Mouse (Mus musculus): ENCODE measurements around the gene Pabpn1. TPM values are rescaled to one million over a fixed set of nuclear protein-coding genes. Genes with fewer than 3 reads are reported as not detected.

Gene Pabpn1
- polyA plus RNA-seq, 1 experiment = 430 TPM

DNA sequence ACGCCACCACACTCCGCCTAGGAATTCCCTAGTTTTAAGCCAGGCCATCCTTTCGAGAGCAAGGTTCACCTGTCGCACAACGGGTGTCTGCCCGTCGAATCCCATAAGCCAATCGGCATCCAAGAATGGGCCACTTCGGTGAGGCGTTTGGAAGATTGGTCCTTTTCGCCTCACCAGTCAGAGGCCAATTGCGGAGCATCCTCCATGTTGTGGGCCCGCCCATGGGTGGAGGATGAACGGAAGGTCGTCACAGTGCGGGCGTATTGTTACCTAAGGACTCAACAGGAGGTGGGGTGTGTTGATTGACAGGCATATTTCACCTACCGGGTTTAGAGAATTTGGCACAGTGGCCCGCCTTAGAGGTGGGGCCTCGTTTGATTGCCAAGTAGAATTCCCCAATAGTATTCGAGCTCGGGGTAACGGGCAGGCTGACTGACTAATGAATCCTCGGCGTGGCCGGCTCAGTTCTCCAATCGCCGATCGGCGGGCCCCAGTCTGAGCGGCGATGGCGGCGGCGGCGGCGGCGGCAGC is 1.4 kb downstream of the Pabpn1 start:
- peak; percentile 93 for DNase-seq (ENCODE audit: low spot score)

DNA sequence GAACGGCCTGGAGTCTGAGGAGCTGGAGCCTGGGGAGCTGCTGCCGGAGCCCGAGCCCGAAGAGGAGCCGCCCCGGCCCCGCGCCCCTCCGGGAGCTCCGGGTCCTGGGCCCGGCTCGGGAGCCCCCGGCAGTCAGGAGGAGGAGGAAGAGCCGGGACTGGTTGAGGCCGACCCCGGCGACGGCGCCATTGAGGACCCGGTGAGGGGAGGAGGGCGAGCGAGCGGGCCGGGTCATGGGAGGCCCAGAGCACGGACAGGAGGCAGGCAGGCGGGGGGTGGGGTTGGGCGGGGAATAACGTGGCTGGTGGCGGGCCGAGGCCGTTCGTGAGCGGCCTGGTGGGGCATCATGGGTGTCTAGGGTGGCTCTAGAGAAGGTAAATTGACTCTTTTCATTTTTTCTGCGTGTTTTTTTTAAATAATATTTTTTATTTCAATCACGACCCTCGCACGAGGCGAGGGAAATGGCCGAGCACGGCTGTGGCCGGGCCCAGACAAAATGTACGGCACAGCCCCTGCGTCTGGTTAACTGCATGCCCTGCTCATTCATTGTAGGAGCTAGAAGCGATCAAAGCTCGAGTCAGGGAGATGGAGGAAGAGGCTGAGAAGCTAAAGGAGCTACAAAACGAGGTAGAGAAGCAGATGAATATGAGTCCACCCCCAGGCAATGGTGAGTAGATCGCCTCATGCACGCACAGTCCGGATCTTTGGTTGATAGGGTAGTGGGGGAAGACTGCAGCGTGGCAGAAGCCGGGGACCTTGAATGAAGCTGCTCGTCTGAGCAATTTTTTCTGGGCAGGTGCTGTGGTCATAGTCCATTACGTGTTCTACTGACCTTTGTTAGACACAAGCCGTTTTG is 2.2 kb downstream of the Pabpn1 start:
- no peak for DNase-seq (ENCODE audit: low spot score)

DNA sequence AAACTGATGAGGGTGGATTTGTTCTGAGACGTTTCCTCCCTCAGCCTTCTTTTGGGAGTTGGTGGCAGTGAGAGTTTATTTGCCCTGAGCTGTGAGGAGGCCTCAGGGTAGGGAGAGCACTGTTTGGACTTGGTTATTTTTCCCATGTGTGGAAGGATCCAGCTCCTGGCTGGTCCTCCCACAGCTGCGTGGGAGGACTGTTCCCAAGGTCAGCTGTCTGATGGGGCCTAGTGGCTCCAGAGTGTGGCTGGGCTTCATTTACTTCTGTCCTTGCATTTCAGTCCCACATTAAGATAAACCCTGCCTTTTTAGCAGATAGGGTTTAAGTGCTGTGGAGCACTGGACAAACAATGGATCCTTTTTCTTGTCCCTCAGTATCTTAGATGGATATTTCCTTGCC is 5.1 kb downstream of the Pabpn1 start:
- DNase-seq (ENCODE audit: low spot score) = no peak

DNA sequence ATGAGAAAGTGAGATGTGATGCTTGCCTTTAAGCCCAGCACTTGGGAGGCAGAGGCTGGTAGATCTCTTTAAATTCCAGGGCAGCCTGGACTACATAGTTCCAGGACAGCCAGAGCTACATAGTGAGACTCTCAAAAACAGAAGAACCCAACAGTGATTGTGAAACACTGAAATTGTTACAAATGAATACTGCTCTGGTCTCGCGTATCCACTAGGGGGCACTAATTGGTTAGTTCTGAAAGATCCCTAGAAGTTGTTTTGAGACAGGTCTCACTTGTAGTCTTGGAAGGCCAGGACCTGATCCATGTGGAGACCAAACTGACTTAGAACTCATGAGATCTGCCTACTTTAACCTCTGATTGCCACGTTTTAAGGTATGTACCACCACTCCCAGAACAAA is 8.1 kb downstream of the Pabpn1 start:
- no peak for DNase-seq (ENCODE audit: low spot score)

DNA sequence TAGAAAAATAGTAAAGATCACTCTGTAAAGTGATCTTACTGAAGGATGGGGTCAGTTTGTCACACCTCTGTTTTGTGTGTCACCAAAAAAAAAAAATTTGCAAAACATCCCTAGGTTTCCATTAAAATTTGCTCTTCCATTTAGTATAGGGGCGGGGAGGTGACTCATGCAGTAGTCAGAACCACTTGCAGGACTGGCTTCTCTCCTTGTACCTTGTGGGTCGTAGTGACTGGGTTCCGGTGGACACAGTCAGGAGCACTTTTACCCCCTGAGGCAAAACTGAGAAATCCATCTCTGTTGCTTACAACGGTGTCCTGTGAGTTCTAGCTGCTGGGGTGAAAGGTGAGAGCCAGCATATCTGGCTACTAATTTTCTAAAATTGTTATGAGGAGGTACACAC is 11.3 kb downstream of the Pabpn1 start:
- no peak for DNase-seq (ENCODE audit: low spot score)

DNA sequence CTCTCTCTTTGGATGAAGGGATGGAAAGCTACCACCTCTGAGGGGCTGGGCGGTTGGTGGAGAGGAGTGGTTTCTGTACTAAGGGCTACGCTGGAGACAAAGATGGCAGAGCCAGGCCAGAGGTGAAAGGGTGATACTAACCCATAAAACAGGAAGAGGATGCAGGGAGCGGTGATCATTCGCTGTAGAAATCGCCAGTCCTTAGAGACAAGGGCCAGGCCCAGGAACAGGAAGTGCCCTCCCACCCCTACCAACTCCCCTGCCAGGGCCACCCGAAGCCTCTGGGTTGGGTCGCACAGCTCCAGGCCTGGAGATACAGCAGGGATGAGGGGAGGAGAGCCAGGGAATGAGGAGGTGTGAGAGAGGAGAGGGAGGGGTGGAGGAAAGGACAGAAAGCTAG is 16.4 kb downstream of the Pabpn1 start:
- no peak for DNase-seq (ENCODE audit: low spot score)

DNA sequence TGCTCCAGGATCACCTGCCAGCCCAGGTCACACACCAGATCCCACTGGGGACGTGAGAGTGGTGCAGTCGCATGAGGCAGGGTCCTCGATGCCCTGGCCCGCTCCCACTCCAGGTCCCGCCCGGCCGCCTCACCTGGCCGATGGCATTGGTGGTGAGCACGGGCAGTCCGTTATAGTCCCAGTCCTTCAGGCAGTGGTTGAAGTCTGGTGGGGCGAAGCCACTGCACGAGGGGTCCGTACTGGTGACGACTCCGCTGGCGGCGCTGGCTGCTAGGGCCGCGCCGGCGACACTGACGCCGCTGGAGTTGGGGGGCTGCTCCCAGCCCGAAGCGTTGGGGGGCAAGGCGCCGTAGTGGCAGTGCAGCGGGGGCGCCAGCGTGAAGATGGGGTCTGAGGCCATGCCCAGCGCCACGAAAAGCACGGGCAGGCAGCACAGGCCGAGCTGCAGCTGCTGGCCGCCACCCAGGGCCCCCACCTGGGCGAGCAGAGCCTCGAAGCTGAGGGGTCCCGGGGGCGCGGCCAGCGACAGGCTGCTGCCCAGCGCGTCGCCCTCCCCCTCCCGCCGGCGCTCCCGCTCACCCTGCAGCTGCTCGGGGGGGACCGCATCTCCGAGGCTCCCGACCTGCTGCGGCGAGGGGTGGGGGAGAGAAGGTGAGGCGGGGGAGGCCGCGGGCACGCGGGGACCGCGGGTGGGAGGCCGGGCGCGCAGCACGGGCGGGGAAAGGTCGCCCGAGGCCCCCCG is 20.0 kb downstream of the Pabpn1 start:
- no peak for DNase-seq (ENCODE audit: low spot score)

DNA sequence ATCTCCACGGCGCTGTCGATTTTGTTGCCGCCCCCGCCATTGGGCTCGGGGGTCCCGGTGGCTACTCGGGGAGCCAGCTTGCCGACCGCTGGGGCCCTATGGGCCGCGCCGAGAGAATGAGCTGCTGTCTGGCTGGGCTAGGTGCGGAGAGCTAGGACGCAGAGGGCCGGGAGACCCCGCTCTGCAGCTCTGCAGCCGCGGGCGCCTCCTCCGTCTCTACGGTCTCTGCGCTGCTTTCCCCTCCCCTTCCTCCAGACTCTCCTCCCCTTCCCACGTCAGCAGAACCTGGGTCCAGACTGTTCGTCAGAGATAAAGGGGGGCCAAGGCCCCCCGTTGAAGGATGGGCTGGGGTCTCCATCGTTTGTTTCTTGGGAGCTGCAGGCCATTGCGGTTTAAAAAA is 20.6 kb downstream of the Pabpn1 start, which contains the start of gene Slc22a17:
Gene Slc22a17, minus strand, starts transcription at position 247 of the 400 bp plus-strand sequence.
- DNase-seq (ENCODE audit: low spot score) = peak; percentile 54

DNA sequence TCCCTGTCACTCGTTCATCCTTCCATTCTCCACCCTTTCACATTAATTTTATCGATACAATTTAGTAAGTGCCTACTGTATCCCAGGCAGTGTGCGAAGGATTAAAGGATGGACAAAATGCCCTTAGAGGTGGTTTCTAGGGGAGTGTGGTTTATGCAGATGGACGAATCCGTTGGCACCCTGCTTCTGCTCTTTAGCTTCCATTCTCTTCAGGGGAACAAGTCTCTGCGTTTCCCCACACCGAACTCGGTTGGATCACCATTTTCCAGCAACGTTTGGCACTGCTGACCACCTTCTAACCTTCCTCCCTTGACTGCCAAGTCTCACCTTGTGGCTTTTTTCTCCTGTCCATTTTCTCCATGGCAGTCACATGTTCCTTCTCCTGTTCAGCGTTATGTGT is 21.0 kb downstream of the Pabpn1 start:
- DNase-seq (ENCODE audit: low spot score) = no peak

DNA sequence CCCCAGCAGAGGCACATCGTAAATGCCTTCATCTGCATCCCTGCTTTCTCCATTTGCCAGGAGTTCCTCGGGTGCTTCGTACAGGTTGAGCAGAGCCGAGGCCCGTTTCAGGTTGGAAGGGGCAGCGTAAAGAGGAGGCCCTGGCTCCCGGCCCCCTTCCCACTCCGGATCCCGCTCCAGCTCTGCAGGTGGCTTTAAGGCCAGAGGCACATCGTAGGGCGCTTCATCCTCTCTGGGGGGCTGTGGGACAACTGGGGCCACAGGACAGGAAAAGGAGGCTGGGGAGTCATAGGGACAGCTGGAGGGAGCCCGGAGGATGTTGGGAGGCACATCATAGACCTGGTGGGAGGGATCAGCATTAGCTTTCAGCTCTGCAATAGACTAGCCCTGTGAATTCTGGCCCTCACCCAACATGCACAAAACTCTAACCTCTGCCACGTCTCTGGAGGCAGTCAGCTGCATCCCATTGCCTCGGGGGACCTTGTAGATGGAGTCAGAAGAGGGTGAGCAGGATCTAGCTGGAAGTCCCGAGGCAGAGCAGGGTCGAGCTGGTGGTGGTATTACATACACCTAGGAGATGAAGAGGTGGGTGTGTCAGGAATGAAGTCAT is 27.9 kb downstream of the Pabpn1 start:
- DNase-seq (ENCODE audit: low spot score) = no peak

DNA sequence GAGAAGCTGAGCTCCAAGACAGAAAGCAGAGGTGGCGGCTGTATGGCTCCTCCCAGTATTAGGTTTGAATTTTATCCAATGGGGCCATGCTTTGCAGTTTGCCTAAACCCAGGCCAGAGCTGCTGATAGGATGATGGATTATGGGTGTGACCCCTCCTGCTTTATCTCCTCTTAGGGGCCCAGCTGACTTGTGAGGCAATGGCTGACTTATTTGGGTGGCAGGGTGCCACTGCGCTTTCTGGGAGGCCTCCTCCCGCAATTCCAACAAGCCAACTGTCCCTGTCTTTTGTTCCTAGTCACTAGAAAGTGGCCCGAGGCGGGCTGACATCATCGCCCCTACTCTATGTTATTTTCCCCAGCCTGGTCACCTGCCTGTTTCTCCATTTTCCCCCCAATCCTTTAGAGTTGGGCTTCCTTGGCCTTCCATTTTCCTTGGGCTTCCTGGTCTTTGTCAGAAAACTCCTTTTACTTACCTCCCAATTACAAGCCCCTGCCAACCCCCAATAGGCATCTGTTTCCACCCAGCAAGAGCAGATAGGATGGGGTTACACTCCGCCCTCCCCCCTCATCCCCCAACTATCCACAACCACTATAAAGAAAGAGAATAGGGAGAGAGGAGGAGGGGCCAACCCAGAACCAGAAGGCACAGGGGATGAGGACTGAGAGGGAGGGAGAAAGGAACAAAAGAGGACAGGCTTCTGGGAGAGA is 32.5 kb downstream of the Pabpn1 start:
- peak; percentile 46 for DNase-seq (ENCODE audit: low spot score)

DNA sequence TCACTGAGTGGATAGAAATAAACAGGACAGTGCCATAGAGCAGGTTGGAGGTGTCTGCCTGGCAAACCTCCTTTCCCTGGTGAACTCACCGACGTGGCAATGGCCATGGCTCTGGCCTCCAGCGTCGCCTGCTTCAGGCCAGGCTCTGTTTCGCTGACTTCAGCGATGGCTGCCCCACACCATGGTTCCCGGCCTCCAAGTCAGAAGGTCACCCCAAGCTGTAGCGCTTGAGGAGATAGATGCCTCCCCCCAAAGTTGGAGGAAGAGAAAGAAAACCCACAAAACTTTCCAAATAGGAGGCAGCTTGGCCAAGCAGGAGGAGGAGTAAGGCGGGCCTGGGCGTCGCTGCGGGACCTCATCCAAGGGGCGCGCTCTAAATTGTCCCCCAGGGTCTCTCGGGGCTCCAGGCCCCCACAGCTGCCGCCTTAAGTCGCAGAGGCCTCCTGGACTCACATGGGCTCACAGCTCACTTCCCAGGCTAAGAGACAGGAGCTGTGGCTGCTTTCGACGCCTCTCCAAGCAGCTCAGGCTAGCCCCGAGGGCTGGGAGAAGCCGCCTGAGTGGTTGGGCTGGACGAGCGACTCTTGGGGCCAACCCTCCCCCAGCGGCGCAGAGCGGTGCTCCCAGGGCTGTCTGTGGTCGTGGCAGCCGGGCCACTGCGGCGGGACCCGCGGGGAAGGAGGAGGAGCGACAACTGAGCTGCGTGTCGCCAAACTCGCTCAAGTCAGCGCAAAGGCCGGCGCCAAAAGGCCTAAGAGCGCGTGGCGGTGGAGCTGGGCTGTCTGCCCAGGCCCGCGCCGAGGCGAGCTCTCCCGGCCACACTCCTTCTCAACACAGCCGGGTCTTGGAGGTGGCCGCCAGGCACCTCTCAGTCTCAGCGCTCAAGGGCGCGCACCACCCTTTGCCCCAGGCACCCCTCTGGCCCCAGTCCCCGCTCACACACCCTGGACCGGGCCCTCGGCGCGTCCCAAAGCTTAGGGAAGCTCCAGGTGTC is 33.3 kb downstream of the Pabpn1 start, which contains the start of gene Efs:
Gene Efs, minus strand, starts transcription at position 778 of the 994 bp plus-strand sequence.
- DNase-seq (ENCODE audit: low spot score) = peak; percentile 80

DNA sequence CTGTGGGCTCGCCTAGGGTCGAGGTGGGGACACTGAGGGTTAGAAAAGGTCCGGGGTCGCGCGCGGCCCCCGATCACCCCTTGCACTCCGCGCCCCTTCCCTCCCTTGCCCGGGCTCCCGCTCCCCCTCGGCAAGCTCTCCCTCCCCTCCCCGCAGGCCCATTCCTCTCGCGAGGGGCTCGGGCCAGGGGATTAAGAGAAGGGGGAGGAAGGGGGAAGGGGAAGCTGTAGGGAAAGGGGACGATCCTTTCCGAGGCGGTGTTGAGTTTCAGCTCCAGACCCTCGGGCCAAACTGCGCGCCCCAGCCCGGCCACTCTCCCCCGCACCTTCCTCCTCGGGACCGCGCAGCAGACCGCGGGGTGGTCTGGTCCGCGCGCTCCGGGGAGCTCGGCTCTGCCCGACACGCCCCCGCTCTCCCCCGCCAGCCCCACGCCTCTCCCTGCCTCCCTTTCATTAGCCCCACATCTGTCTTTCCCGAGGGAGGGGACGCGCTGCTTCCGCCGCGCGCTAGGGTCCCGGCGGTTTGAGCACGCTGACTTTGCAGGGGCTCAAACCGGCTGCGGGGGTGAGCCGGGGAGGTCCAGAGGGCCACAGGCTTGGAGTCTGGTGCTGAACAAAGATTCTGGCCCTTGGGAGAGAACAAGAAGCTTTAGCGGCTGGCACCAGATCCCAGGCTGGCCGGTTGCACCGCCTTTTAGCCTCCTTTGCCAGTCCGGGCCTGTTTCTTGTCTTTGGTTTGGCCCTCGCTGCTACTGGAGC is 34.3 kb downstream of the Pabpn1 start:
- DNase-seq (ENCODE audit: low spot score) = peak; percentile 67

DNA sequence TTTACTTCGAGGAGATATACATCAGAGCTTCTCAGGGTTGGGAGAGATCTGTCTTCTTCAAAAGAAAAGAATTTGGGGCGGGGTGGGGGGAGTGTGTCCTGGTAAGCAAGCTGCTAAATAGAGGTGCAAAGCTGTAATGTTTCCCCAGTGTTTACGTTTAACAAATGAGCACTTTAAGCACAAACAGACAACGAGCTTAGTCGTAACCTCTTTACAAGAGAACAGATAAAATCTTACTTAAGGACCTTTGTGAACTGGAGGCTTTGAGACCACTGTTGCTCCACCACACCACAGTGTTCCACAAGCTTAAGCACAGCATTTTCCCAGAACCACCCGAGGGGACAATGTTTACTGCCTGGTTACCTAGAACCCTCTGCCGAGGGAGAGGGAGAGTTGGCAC is 35.0 kb downstream of the Pabpn1 start:
- no peak for DNase-seq (ENCODE audit: low spot score)

DNA sequence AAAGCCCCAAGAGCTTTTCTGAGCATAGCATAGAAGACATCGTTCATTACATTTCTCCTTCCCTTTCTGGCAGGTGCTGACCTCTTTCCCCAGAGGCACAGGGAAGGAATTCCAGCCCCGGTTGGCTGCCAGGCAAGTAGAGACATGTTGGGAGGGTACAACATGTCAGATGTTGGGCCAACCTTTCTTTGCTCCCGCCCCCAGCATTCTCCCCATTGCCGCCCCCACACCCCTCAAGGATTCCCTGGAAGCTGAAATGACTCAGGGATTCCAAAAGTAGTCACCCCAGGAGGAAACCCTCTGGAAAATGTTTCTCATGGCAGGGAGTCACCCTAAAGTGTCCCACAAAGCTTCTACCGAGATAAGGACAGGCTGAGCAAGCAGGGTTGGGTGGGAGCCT is 37.5 kb downstream of the Pabpn1 start:
- no peak for DNase-seq (ENCODE audit: low spot score)

DNA sequence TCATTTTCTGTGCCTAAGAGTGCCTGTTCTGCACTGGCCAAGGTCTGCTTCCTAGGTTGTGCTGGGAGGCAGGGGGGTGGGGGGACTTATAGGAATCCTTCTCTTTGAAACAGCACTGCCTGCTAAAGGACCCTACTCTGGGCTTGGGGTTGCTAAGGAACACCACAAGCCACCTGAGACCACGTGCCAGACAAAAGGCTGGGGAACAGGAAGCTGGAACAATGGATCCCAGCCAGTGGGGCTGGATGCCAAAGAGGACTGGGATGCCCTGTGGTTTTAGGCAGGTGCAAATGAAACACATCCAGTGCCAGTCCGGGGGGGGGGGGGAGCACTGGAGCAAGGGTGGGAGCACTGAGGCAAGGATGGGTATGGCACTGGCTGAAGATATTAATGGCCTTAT is 38.1 kb downstream of the Pabpn1 start:
- no peak for DNase-seq (ENCODE audit: low spot score)

DNA sequence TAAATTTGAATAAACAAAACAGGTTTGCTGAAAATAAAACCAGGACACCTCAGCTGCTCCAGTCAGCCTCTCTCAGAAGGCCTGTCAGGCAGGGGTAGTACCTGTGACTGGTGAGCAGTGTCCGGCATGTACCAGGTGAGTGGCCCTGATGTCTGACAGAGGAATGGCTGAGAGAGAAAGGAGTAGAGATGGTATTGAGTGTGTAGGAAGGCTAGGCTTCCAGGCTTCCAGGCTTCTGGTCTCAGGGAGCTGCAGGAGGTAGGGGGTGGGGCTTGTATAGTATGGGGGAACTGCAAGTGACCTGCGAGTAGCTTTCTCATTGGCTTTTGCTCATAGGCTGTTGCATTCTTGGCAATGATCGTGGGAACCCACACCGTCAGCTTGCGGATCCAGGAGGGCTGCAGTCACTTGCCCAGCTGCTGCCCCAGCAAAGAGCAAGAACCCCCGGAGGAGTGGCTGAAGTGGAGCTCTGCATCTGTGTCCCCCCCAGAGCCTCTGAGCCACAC is 40.4 kb downstream of the Pabpn1 start, which contains the start of gene Il25:
Gene Il25, plus strand, starts transcription at position 51 of the 506 bp plus-strand sequence.
- no peak for DNase-seq (ENCODE audit: low spot score)

DNA sequence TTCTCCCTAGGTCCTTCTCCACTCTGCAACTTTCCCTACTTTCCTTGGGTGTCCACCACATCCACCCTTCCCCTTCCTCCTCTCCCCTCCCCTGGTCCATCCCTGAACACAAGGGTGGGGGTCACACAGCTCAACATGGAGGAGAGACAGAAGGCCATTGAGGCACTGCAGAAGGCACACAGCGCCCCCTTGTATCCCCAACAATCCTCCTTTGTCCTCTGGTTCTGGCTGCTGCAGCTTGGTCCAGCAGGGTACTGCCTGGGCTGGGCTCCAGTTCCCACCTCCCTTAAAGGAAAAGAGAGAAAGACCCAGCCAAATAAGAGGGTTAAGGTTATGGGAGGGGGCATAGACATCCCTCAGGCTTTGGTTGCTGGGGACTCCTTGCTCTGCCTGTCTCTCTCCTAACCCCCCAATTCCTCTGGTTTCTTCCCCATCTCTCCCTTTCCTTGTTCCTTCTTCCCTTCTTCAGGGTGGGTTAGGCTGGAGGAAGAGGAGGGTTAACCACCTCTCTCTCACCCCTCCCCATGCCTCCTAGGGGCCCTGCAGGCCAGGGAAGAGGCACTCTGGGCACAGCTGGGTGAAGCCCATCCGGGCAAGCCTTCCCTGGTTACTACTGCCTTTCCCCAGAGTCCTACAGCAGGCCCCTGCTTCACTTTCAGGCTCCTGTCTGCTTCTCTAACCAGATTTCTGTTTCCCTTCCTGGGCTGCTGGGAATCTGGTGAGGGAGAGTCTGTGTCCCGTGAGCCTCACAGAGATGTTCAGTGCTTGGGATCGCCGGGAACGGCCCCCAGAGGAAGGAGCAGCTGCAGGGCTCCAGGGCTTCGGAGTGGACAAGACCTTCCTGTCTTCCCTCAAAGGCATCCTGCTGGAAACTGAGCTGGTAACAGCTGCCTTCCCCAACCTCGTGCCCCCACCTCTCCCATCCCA is 43.9 kb downstream of the Pabpn1 start, which contains the start of gene Cmtm5:
Gene Cmtm5, plus strand, starts transcription at position 358 of the 927 bp plus-strand sequence.
- DNase-seq (ENCODE audit: low spot score) = no peak
